Mouse (Mus musculus): ENCODE results near the gene Gm33543.

Gm33543 gene

GRCm38 (mm10) chr10:95842789-95843637, at the start of gene Gm33543:
Gene Gm33543 (minus strand): TSS chr10:95842930.
- no peak for DNase-seq (ENCODE audit: low read depth)

GRCm38 (mm10) chr10:95892132-95892531, 49.4 kb upstream of the Gm33543 start:
- no peak for DNase-seq (ENCODE audit: low read depth)

- DNase-seq (ENCODE audit: low read depth), result no peak
These were observed 48.7 kb upstream of the Gm33543 start for GRCm38 (mm10) chr10:95891214-95891960.

GRCm38 (mm10) chr10:95883761-95884517, 41.2 kb upstream of the Gm33543 start:
- peak; percentile 67 for DNase-seq (ENCODE audit: low read depth)

DNA sequence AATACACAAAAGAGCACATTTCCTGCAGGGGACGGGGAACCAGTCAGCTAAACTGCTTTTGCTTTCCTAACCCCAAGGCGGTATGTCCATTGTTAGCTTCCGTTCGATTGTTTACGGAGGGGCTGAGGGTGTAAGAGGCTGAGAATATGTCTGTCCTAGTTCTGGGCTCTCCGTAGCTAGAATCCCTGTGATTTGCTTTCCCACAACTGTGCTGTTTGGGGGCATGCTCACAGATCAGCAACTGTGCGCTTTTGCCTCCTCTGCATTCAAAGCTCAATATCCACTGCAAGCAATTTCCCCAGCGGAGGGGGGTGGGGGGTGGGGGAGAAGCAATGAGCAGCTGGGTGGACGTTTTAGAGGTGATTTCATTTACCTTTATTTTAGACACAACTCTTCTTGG, 39.3 kb upstream of the Gm33543 start:
- no peak for DNase-seq (ENCODE audit: low read depth)

- DNase-seq (ENCODE audit: low read depth), result no peak
These were observed 37.5 kb upstream of the Gm33543 start for GRCm38 (mm10) chr10:95879983-95880934.

DNA sequence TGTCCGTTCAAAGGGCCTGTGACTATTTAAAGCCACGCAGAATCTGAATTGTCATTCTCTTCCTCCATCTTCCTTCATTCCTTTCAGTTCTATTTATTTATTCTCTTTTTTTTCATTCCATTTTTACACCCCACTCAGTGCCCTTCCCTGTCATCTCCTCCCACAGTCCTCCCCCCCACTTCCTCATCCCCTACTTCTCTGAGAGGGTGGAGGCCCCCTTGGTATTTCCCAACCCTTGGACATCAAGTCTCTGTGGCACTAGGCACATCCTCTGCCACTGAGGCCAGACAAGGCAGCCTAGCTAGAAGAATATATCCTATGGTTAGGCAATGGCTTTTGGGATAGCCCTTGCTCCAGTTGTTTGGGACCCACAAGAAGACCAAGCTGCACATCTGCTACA, 28.1 kb upstream of the Gm33543 start:
- DNase-seq (ENCODE audit: low read depth), result no peak

DNA sequence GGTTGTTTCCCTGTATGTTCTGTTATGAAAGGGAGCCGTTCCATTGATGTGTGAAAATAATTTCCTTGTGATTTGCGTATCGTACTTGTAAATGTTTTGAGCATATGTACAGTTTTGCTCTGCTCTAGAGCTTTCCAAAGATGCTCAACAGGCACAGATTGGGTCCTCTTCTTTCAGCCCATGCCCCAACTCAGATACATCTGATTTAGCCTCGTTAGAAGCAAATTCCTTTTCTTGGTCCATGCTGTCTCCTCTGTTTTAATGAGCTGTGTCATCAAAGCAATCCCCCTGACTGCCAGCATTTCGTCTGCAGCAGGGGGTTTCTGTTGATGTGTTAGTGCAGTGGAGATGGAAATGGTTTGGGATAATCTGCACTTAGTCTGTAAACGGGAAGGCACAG, 25.6 kb upstream of the Gm33543 start:
- DNase-seq (ENCODE audit: low read depth), result no peak

DNA sequence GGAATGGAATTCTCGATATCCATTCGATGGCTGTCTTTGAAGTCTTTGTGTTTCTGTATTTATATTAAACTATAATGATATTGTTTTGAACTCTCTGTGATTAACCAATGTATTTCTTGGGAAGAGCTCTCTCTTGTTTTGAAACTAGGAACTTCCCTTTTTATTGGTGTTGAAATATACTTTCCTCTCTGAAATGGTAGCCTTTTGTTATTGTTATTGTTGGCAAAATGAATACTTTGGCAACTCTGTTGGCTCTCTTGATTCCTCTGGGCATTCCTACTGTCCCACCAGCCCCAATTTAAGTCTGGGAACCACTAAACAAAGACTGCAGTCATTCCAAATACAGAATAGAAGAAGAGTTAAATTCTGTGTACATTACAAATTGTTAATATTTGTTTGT, 24.9 kb upstream of the Gm33543 start:
- DNase-seq (ENCODE audit: low read depth), result no peak

DNA sequence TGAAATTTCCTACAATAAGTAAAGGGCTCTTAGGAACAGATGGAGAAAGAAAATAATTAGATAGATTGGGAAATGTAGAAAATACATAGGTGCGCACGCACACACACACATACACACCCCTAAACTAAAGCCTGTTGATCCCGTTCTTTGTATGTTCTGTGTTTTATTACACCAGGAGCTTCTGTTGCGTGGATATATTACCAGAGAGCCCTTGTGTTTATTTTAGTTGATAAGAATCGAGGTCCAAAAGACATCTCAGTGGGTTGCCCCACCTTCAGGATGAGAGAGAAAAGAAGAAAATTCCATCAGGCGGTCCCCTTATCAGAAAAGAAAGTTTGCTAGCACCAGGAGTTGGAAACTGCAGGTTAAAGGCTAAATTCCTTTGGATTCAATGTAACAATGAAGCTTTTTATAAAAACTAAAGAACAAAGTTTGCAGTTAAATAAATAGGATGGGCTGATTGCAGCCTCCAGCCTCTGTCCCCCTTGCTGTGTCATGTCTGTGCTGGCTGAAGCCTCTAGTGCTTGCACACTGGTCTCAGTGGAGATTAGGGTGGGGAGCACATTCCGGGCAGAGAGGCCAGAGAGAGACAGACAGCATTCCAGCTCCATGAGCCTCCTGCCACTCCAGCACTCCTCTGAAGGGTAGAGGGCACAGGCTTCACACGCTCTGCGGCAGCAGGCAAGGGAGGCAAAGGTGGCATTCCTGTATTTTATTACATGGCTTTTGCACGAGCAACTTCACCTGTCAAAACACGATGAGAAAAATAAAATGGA, 21.8 kb upstream of the Gm33543 start:
- DNase-seq (ENCODE audit: low read depth), result peak; percentile 48

DNA sequence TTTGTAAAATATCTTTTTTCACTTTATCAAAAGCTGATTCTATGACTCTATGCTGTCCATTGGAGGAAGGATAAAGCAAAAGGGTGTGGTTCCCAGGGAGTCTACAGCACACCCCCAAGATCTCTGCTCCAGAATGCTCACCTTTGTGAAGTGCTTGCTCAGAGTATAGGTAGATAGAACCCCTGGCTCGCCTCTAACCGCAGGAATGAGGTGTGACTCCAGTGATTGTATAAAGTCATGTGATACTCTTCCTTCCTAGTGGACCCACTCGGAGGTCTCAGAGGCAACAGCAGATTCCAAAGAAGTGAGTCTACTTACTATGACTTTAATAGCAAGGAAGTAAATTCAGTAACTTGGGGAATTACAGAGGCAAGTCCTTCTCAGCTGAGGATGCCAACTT, 19.9 kb upstream of the Gm33543 start:
- DNase-seq (ENCODE audit: low read depth), result peak; percentile 34

DNA sequence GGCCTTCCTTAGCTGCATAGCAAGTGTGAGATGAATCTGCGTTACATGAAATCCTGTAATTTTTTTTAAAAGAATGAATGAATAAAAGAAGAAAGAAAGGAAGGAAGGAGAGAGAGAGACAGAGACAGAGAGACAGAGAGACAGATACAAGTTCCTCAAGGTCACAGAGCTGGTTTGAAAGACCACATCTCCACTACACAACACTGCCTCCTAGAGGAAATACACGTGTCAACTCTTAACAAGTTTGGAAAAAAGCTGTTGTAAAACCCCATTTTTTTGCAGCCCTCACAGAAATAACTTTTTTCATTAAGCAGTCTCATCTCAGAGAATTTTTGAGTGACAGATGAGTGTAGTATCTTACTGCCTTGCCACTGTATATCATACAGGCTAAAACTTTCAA, 15.4 kb upstream of the Gm33543 start:
- DNase-seq (ENCODE audit: low read depth), result peak; percentile 81

GRCm38 (mm10) chr10:95855411-95855810, 12.7 kb upstream of the Gm33543 start:
- no peak for DNase-seq (ENCODE audit: low read depth)

DNA sequence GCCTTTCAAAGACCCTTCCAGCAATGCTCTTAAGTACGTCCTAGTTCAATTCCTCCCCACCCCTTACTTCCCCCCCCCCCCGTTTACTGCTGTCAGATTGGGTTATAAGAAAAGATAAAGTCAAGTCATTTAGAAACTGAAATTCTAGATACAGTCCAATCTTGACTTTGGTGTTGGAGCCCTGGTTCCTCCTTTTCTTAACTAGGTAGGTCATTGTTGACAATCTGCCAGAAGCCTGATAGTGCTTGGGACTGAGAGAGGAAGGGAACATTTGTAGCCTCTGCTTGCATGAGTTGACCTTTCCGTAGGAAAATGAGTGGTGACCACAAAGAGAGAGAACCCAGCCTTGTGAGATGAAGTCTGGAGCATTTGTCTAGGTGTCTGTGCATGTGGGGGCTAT, 7.8 kb upstream of the Gm33543 start:
- no peak for DNase-seq (ENCODE audit: low read depth)

DNA sequence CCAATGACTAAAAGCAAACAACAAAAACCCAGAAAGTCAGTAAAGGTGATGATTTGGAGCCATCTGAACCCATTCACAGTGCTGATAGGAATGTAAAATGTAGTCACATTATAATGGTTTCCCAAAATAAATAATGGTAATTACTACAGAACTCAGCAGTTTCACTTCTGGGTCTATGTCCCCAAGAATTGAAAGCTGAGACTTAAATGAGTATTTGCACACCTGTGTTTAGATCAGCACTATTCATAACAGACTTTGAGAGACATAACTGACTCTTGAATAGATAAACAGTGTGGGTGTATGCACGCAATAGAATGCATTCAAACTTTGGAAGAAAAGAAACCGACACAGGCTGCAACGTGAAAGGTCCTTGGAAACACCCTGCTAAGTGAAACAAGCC, 4.0 kb upstream of the Gm33543 start:
- DNase-seq (ENCODE audit: low read depth), result no peak

- DNase-seq (ENCODE audit: low read depth), result peak; percentile 52
These were observed 3.6 kb upstream of the Gm33543 start for GRCm38 (mm10) chr10:95846281-95846680.

- no peak for DNase-seq (ENCODE audit: low read depth)
These were observed 1.1 kb upstream of the Gm33543 start for GRCm38 (mm10) chr10:95843878-95844277.

- DNase-seq (ENCODE audit: low read depth), result no peak
These were observed 1.5 kb downstream of the Gm33543 start for GRCm38 (mm10) chr10:95841241-95841640.

GRCm38 (mm10) chr10:95839803-95840202, 2.9 kb downstream of the Gm33543 start:
- no peak for DNase-seq (ENCODE audit: low read depth)

DNA sequence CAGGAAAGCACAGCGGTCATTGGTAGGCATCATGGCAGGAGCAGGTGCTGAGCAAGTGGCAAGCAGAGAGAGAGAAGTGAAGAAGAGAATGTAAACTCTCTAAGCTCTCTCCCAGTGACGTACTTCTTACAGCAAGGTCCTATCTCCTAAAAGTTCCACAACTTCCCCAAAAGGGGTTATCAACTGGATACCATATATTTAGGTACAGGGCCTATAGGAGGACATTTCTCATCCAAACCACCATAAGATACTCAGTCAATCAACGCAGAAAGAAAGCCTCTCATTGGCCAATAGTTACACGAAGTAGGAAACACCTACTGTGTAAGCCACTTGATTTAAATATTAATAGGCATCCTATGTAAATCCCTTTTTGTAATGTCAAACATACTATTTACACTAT, 3.7 kb downstream of the Gm33543 start:
- no peak for DNase-seq (ENCODE audit: low read depth)

All from NIH3T3 (cell line).